Mouse (Mus musculus) cerebellum, adult 9-10 months (tissue): ENCODE results near the gene Gm16405.
"Not testable (repeated sequence)": the region's sequence is repeated elsewhere in the genome, so short reads cannot be mapped to it uniquely, and the experiment has no call there.

Experiments
- DNase-seq: peaks from one replicate; pipeline ENCODE4 v3.0.0; 2022

Gm16405 gene

GRCm38 (mm10) chrX:54530908-54531307 is at the start of gene Gm16405:
TSS of gene Gm16405 (plus strand) at chrX:54531208.
- not testable (repeated sequence) for DNase-seq
